Mouse (Mus musculus) gastrocnemius, postnatal 25 days (tissue): ENCODE measurements around the gene Atraid. TPM values are rescaled to one million over a fixed set of nuclear protein-coding genes. Genes with fewer than 3 reads are reported as not detected.

Experiments used
- DNase-seq: peaks from one replicate; pipeline ENCODE4 v3.0.0; 2022
- total RNA-seq, 2 experiments: library from RNA; stranded (reverse); gene quantifications; 1 replicate in 1 of 2; 2 replicates in 1 of 2; pipeline ENCODE4 v1.2.3; 2021

Atraid gene
- total RNA-seq, 2 experiments from 2014 or later, result 41.8 to 44.4 TPM

- peak; percentile 44 for DNase-seq
Measured at GRCm38 (mm10) chr5:31094799-31095691, 46.9 kb downstream of the Atraid start.

GRCm38 (mm10) chr5:31095711-31096480 is 47.8 kb downstream of the Atraid start:
- no peak for DNase-seq

Other genes starting within 250 kb of the Atraid start
- 10 to 100 TPM; 50.6 to 57.5 TPM for gene Mapre3, start 233.7 kb upstream of the Atraid start, total RNA-seq
- 10 to 100 TPM; 25.2 to 35.0 TPM for gene Tmem214, start 180.3 kb upstream of the Atraid start, total RNA-seq
- gene Agbl5, start 159.6 kb upstream of the Atraid start, total RNA-seq, result 1 to 10 TPM; 2.0 to 2.5 TPM
- gene Ost4, start 140.5 kb upstream of the Atraid start, total RNA-seq, result 100 to 1,000 TPM; 103 to 117 TPM
- 10 to 100 TPM in 1 of 2 experiments, 1 to 10 TPM in 1; 9.3 to 10.9 TPM for gene Emilin1, start 134.9 kb upstream of the Atraid start, total RNA-seq
- 10 to 100 TPM; 25.2 to 34.5 TPM for gene Khk, start 126.9 kb upstream of the Atraid start, total RNA-seq
- 1 to 10 TPM; 3.4 to 4.3 TPM for gene Cgref1, start 102.7 kb upstream of the Atraid start, total RNA-seq
- gene Preb, start 88.0 kb upstream of the Atraid start, total RNA-seq, result 10 to 100 TPM; 69.8 to 81.6 TPM
- under 1 TPM; 0.18 to 0.21 TPM for gene Tcf23, start 79.7 kb upstream of the Atraid start, total RNA-seq
- gene Slc5a6, start 612 bp downstream of the Atraid start, total RNA-seq, result 1 to 10 TPM; 2.5 to 3.5 TPM
- 10 to 100 TPM; 19.3 to 25.1 TPM for gene Cad, start 6.5 kb downstream of the Atraid start, total RNA-seq
- not detected for gene Dnajc5g, start 58.0 kb downstream of the Atraid start, total RNA-seq
- under 1 TPM in 1 of 2 experiments, not detected in 1; 0.13 TPM for gene Slc30a3, start 59.9 kb downstream of the Atraid start, total RNA-seq
- gene Trim54, start 68.4 kb downstream of the Atraid start, total RNA-seq, result 100 to 1,000 TPM; 303 to 342 TPM
- gene Ucn, start 90.5 kb downstream of the Atraid start, total RNA-seq, result not detected
- gene Mpv17, start 105.9 kb downstream of the Atraid start, total RNA-seq, result 10 to 100 TPM; 22.9 to 25.6 TPM
- under 1 TPM; 0.26 to 0.35 TPM for gene Gm29609, start 131.6 kb downstream of the Atraid start, total RNA-seq
- gene Gtf3c2, start 131.8 kb downstream of the Atraid start, total RNA-seq, result 10 to 100 TPM; 21.8 to 24.5 TPM
- 10 to 100 TPM; 28.3 to 31.1 TPM for gene Snx17, start 144.9 kb downstream of the Atraid start, total RNA-seq
- gene Eif2b4, start 145.1 kb downstream of the Atraid start, total RNA-seq, result 10 to 100 TPM; 51.5 to 63.1 TPM
- 1 to 10 TPM; 5.4 to 5.7 TPM for gene Zfp513, start 154.0 kb downstream of the Atraid start, total RNA-seq
- 10 to 100 TPM; 32.6 to 35.4 TPM for gene Ppm1g, start 172.4 kb downstream of the Atraid start, total RNA-seq
- 10 to 100 TPM; 52.2 to 55.9 TPM for gene Nrbp1, start 192.6 kb downstream of the Atraid start, total RNA-seq
- not detected for gene Gm9970, start 192.9 kb downstream of the Atraid start, total RNA-seq
- gene Krtcap3, start 203.4 kb downstream of the Atraid start, total RNA-seq, result 1 to 10 TPM; 1.8 to 1.9 TPM
- 10 to 100 TPM; 21.0 to 24.4 TPM for gene Ift172, start 242.8 kb downstream of the Atraid start, total RNA-seq
- gene Fndc4, start 247.8 kb downstream of the Atraid start, total RNA-seq, result 1 to 10 TPM; 1.5 to 3.1 TPM
- gene Gckr, start 249.1 kb downstream of the Atraid start, total RNA-seq, result not detected